Mouse (Mus musculus) small intestine, adult 2 months (tissue): ENCODE data around the gene Xcr1. TPM values are rescaled to one million over a fixed set of nuclear protein-coding genes. Genes with fewer than 3 reads are reported as not detected.

Experiments
- H3K27ac ChIP-seq: fragments of 200-500 bp; 2 replicates; pipeline ENCODE4 v1.5.1; 2012; ENCODE audit warnings: low read depth, low read length, control low read depth, inconsistent platforms; ENCODE audit not compliant: insufficient read depth
- H3K27me3 ChIP-seq: fragments of 200-500 bp; 2 replicates; pipeline ENCODE4 v1.6.1; 2012; ENCODE audit warnings: mild to moderate bottlenecking, moderate library complexity, low read length, inconsistent platforms; ENCODE audit not compliant: control insufficient read depth, insufficient read depth
- H3K36me3 ChIP-seq: fragments of 200-500 bp; 2 replicates; pipeline ENCODE4 v1.6.1; 2012; ENCODE audit warnings: mild to moderate bottlenecking, low read length, control low read depth, inconsistent platforms; ENCODE audit not compliant: control insufficient read depth, insufficient read depth
- H3K4me1 ChIP-seq: fragments of 200-500 bp; 2 replicates; pipeline ENCODE4 v1.6.1; 2012; ENCODE audit warnings: low read length, inconsistent platforms, mixed read lengths; ENCODE audit not compliant: control insufficient read depth, insufficient read depth, insufficient read length
- H3K4me3 ChIP-seq: fragments of 200-500 bp; 2 replicates; pipeline ENCODE4 v1.5.1; 2012; ENCODE audit warnings: low read depth, mild to moderate bottlenecking, control low read depth, inconsistent platforms, low read length, moderate library complexity
- CTCF ChIP-seq: fragments of 200-500 bp; IDR thresholded peaks from 2 replicates; pipeline ENCODE4 v1.5.1; 2012; ENCODE audit warnings: low read depth, mild to moderate bottlenecking, control low read depth, inconsistent platforms, low read length, moderate library complexity, mixed read lengths; ENCODE audit not compliant: insufficient replicate concordance, insufficient read length; ENCODE audit errors: extremely low read depth
- POLR2A ChIP-seq: fragments of 200-500 bp; IDR thresholded peaks from 2 replicates; pipeline ENCODE4 v1.6.1; 2012; ENCODE audit warnings: low read depth, mild to moderate bottlenecking, control low read depth, inconsistent platforms, low read length, moderate library complexity
- WGBS: fragments of 180-500 bp; shearing (Covaris S2); methylation state at CpG from one replicate; pipeline ENCODE4 v1.1.7; 2018; 5-methylcytosine and 5-hydroxymethylcytosine counted together
- polyA plus RNA-seq: library from polyadenylated mRNA; depleted of rRNA; stranded (reverse); fragments of >200 nt; gene quantifications from 2 replicates; pipeline ENCODE4 v1.2.3, GENCODE M21; 2012; rRNA removed

The Xcr1 gene
- polyA plus RNA-seq, result 0.17 and 0.29 TPM in 2 replicates

- Histone ChIP-seq H3K27me3 (no peaks in the 10 kb centered on the region), H3K4me3 (no peak within 1 kb of the TSS), H3K4me1 (no peaks in the 10 kb centered on the region), H3K27ac (no peak within 1 kb of the TSS), H3K36me3 (no peaks in the 10 kb centered on the region)
- 74% methylated on average over 9 of the region's 9 CpGs for WGBS
- TF ChIP-seq POLR2A, result no peak
- TF ChIP-seq CTCF, result no peak
Measured at GRCm38 (mm10) chr9:123861929-123862328, at the start of gene Xcr1. TSS of gene Xcr1 (minus strand) at chr9:123862029.

- no peak overlapping the region for H3K27ac ChIP-seq
- WGBS, result 59% methylated on average over 4 of the region's 4 CpGs
- no peaks in the 10 kb centered on the region for H3K4me1 ChIP-seq
- TF ChIP-seq POLR2A (no peak), CTCF (no peak)
- H3K36me3 ChIP-seq, result no peaks in the 10 kb centered on the region
- H3K4me3 ChIP-seq, result no peak overlapping the region
- H3K27me3 ChIP-seq, result no peaks in the 10 kb centered on the region
Measured at GRCm38 (mm10) chr9:123872049-123872448, 10.2 kb upstream of the Xcr1 start.

GRCm38 (mm10) chr9:123869167-123869784 is 7.4 kb upstream of the Xcr1 start:
- WGBS, result 40% methylated on average over 6 of the region's 6 CpGs
- TF ChIP-seq CTCF, result no peak
- no peak for TF ChIP-seq POLR2A

GRCm38 (mm10) chr9:123863641-123864040 is 1.8 kb upstream of the Xcr1 start:
- no peaks in the 10 kb centered on the region for H3K36me3 ChIP-seq
- no peaks in the 10 kb centered on the region for H3K4me1 ChIP-seq
- H3K27ac ChIP-seq, result no peak overlapping the region
- WGBS, result 90% methylated on average over 1 of the region's 1 CpGs
- TF ChIP-seq POLR2A (no peak), CTCF (no peak)
- H3K4me3 ChIP-seq, result no peak overlapping the region
- no peaks in the 10 kb centered on the region for H3K27me3 ChIP-seq

More at GRCm38 (mm10) chr9:123869167-123869784, 7.4 kb upstream of the Xcr1 start:
- Histone ChIP-seq H3K27me3 (no peaks in the 10 kb centered on the region), H3K4me1 (no peaks in the 10 kb centered on the region), H3K36me3 (no peaks in the 10 kb centered on the region), H3K27ac (no peak overlapping the region), H3K4me3 (no peak overlapping the region)

GRCm38 (mm10) chr9:123862895-123863616 is 1.2 kb upstream of the Xcr1 start:
- H3K4me3 ChIP-seq, result no peak overlapping the region
- H3K27ac ChIP-seq, result no peak overlapping the region
- H3K27me3 ChIP-seq, result no peaks in the 10 kb centered on the region
- no peak for TF ChIP-seq POLR2A
- TF ChIP-seq CTCF, result no peak
- no peaks in the 10 kb centered on the region for H3K36me3 ChIP-seq
- no peaks in the 10 kb centered on the region for H3K4me1 ChIP-seq
- 83% methylated on average over 1 of the region's 1 CpGs for WGBS

GRCm38 (mm10) chr9:123856836-123857235 is 5.0 kb downstream of the Xcr1 start:
- TF ChIP-seq POLR2A (no peak), CTCF (no peak)
- H3K27ac ChIP-seq, result no peak overlapping the region
- no peaks in the 10 kb centered on the region for H3K36me3 ChIP-seq
- 68% methylated on average over 2 of the region's 2 CpGs for WGBS
- H3K27me3 ChIP-seq, result no peaks in the 10 kb centered on the region
- H3K4me1 ChIP-seq, result peaks cover 2% of the 10 kb centered on the region; the same call in 1 of the 2 replicates
- H3K4me3 ChIP-seq, result no peak overlapping the region

- peak overlapping the region; percentile 38 for H3K27ac ChIP-seq
- H3K27me3 ChIP-seq, result no peaks in the 10 kb centered on the region
- no peak overlapping the region for H3K4me3 ChIP-seq
- 59% methylated on average over 5 of the region's 5 CpGs for WGBS
- TF ChIP-seq CTCF (no peak), POLR2A (no peak)
- no peaks in the 10 kb centered on the region for H3K36me3 ChIP-seq
- peaks cover 6% of the 10 kb centered on the region; the same call in 1 of the 2 replicates for H3K4me1 ChIP-seq
Measured at GRCm38 (mm10) chr9:123852449-123853390, 9.1 kb downstream of the Xcr1 start.
